Mouse (Mus musculus): ENCODE data around the gene Mtx1.

GRCm38 (mm10) chr3:89226900-89227299 lies at the start of gene Mtx1:
- TF ChIP-seq CTCF (IDR thresholded peaks at IDR 0.05; ENCODE audit: low read depth, low read length) = no peak
- no peak for TF ChIP-seq POLR2A (IDR thresholded peaks at IDR 0.05; ENCODE audit: borderline replicate concordance, low read depth, low read length)
